Mouse (Mus musculus): ENCODE measurements at regions not wholly inside any gene's neighbourhood (a gene's known extent, or its start where the extent isn't known, plus 50 kb on each side); places are given as distances from the start of the nearest gene placed in this dataset.

GRCm38 (mm10) chr10:31144489-31144872 is 168.7 kb upstream of the Hddc2 start:
- no peak for TF ChIP-seq POLR2A (IDR thresholded peaks at IDR 0.05; ENCODE audit: borderline replicate concordance, extremely low read depth, low read depth, low read length)
- no peak for TF ChIP-seq CTCF (IDR thresholded peaks at IDR 0.05; ENCODE audit: insufficient read depth, low read length)

All from lung, adult 2 months (tissue).